Mouse (Mus musculus): ENCODE data around the gene Ptpra. TPM values are rescaled to one million over a fixed set of nuclear protein-coding genes. Genes with fewer than 3 reads are reported as not detected.

Ptpra gene
- total RNA-seq, 2 experiments from 2014 or later: 318 to 339 TPM

GRCm38 (mm10) chr2:130602195-130602594 is 152.1 kb downstream of the Ptpra start:
- no peak for DNase-seq

Small RNA genes lying within 50 kb of the gene (microRNA-seq; reads per million reads assigned to microRNA genes)
- gene Gm23876: 0 reads per million in 2 experiments

Other genes with a start within 250 kb of the Ptpra start
- 100 to 1,000 TPM; 143 to 144 TPM for gene Nop56, start 175.8 kb upstream of the Ptpra start, total RNA-seq (2021)
- 100 to 1,000 TPM; 329 to 336 TPM for gene Idh3b, start 165.7 kb upstream of the Ptpra start, total RNA-seq (2021)
- gene Ebf4, start 155.1 kb upstream of the Ptpra start, total RNA-seq (2021): 10 to 100 TPM; 11.4 to 11.7 TPM
- gene Cpxm1, start 52.7 kb upstream of the Ptpra start, total RNA-seq (2021): 1 to 10 TPM; 6.0 to 8.0 TPM
- gene Gm28372, start 45.0 kb upstream of the Ptpra start, total RNA-seq (2021): not detected
- not detected for gene 1700020A23Rik, start 45.0 kb upstream of the Ptpra start, total RNA-seq (2021)
- not detected for gene Tmem239, start 43.8 kb upstream of the Ptpra start, total RNA-seq (2021)
- 10 to 100 TPM; 85.2 to 98.0 TPM for gene Vps16, start 25.9 kb upstream of the Ptpra start, total RNA-seq (2021)
- 10 to 100 TPM; 23.1 to 26.0 TPM for gene Pced1a, start 25.6 kb upstream of the Ptpra start, total RNA-seq (2021)
- 10 to 100 TPM; 84.4 to 85.8 TPM for gene Mrps26, start 113.5 kb downstream of the Ptpra start, total RNA-seq (2021)
- not detected for gene Oxt, start 125.9 kb downstream of the Ptpra start, total RNA-seq (2021)
- 1 to 10 TPM in 1 of 2 experiments, under 1 TPM in 1; 0.73 to 1.8 TPM for gene Avp, start 132.3 kb downstream of the Ptpra start, total RNA-seq (2021)
- 10 to 100 TPM in 1 of 2 experiments, 1 to 10 TPM in 1; 8.2 to 10.2 TPM for gene Fastkd5, start 179.7 kb downstream of the Ptpra start, total RNA-seq (2021)
- gene Ubox5, start 179.8 kb downstream of the Ptpra start, total RNA-seq (2021): 10 to 100 TPM in 1 of 2 experiments, 1 to 10 TPM in 1; 9.7 to 10.6 TPM
- 100 to 1,000 TPM; 172 to 184 TPM for gene Lzts3, start 192.5 kb downstream of the Ptpra start, total RNA-seq (2021)
- gene Ddrgk1, start 214.4 kb downstream of the Ptpra start, total RNA-seq (2021): 10 to 100 TPM; 83.9 to 84.7 TPM
- gene Itpa, start 217.3 kb downstream of the Ptpra start, total RNA-seq (2021): 10 to 100 TPM; 34.1 to 39.2 TPM
- under 1 TPM; 0.56 to 0.85 TPM for gene Slc4a11, start 247.2 kb downstream of the Ptpra start, total RNA-seq (2021)